Mouse (Mus musculus): ENCODE measurements around the gene Arl15. TPM values are rescaled to one million over a fixed set of nuclear protein-coding genes. Genes with fewer than 3 reads are reported as not detected.

The Arl15 gene
- total and polyA plus RNA-seq, 2 experiments from 2014 or later, result 13.6 to 32.6 TPM

- Histone ChIP-seq H3K4me3 (ENCODE audit: low read length) (no peak overlapping the region), H3K27ac (no peak overlapping the region), H3K36me3 (ENCODE audit: insufficient read depth, low read length) (no peaks in the 10 kb centered on the region), H3K4me1 (ENCODE audit: insufficient read depth, low read length) (no peaks in the 10 kb centered on the region), H3K4me2 (ENCODE audit: low read depth, low read length) (no peak overlapping the region), H3K9ac (replicated peaks; ENCODE audit: low read length) (no peak overlapping the region), H3K9me3 (ENCODE audit: low read length) (no peaks in the 10 kb centered on the region), H3K27me3 (ENCODE audit: insufficient read depth, low read length) (no peaks in the 10 kb centered on the region)
- TF ChIP-seq CTCF (IDR thresholded peaks at IDR 0.05; ENCODE audit: low read depth), result no peak
- ATAC-seq, result no peak
- 91% methylated on average over 14 of the region's 14 CpGs for WGBS
- no peak for DNase-seq (ENCODE audit: low spot score)
Measured at GRCm38 (mm10) chr13:113842411-113843309, 48.4 kb downstream of the Arl15 start.

GRCm38 (mm10) chr13:113843310-113843649, 49.0 kb downstream of the Arl15 start:
- Histone ChIP-seq H3K9ac (replicated peaks; ENCODE audit: low read length) (no peak overlapping the region), H3K4me3 (ENCODE audit: low read length) (no peak overlapping the region), H3K9me3 (ENCODE audit: low read length) (no peaks in the 10 kb centered on the region), H3K27ac (no peak overlapping the region), H3K4me2 (ENCODE audit: low read depth, low read length) (no peak overlapping the region), H3K36me3 (ENCODE audit: insufficient read depth, low read length) (no peaks in the 10 kb centered on the region), H3K4me1 (ENCODE audit: insufficient read depth, low read length) (no peaks in the 10 kb centered on the region), H3K27me3 (ENCODE audit: insufficient read depth, low read length) (no peaks in the 10 kb centered on the region)
- ATAC-seq, result no peak
- WGBS, result 82% methylated on average over 3 of the region's 3 CpGs
- no peak for DNase-seq (ENCODE audit: low spot score)
- no peak for TF ChIP-seq CTCF (IDR thresholded peaks at IDR 0.05; ENCODE audit: low read depth)

- TF ChIP-seq CTCF (IDR thresholded peaks at IDR 0.05; ENCODE audit: low read depth), result no peak
- Histone ChIP-seq H3K4me1 (ENCODE audit: insufficient read depth, low read length) (no peaks in the 10 kb centered on the region), H3K4me3 (ENCODE audit: low read length) (no peak overlapping the region), H3K9me3 (ENCODE audit: low read length) (no peaks in the 10 kb centered on the region), H3K36me3 (ENCODE audit: insufficient read depth, low read length) (no peaks in the 10 kb centered on the region), H3K4me2 (ENCODE audit: low read depth, low read length) (no peak overlapping the region), H3K9ac (replicated peaks; ENCODE audit: low read length) (no peak overlapping the region), H3K27me3 (ENCODE audit: insufficient read depth, low read length) (no peaks in the 10 kb centered on the region), H3K27ac (no peak overlapping the region)
- DNase-seq (ENCODE audit: low spot score) (no peak), ATAC-seq (no peak)
- 95% methylated on average over 8 of the region's 8 CpGs for WGBS
Measured at GRCm38 (mm10) chr13:113843901-113844300, 49.6 kb downstream of the Arl15 start.

GRCm38 (mm10) chr13:113844717-113845116, 50.4 kb downstream of the Arl15 start:
- Histone ChIP-seq H3K36me3 (ENCODE audit: insufficient read depth, low read length) (no peaks in the 10 kb centered on the region), H3K9me3 (ENCODE audit: low read length) (no peaks in the 10 kb centered on the region), H3K27me3 (ENCODE audit: insufficient read depth, low read length) (no peaks in the 10 kb centered on the region), H3K9ac (replicated peaks; ENCODE audit: low read length) (no peak overlapping the region), H3K4me1 (ENCODE audit: insufficient read depth, low read length) (no peaks in the 10 kb centered on the region), H3K27ac (no peak overlapping the region), H3K4me2 (ENCODE audit: low read depth, low read length) (no peak overlapping the region), H3K4me3 (ENCODE audit: low read length) (no peak overlapping the region)
- TF ChIP-seq CTCF (IDR thresholded peaks at IDR 0.05; ENCODE audit: low read depth), result no peak
- ATAC-seq (no peak), DNase-seq (ENCODE audit: low spot score) (no peak)
- WGBS, result 91% methylated on average over 4 of the region's 4 CpGs

- 79% methylated on average over 1 of the region's 1 CpGs for WGBS
- Histone ChIP-seq H3K4me1 (ENCODE audit: insufficient read depth, low read length) (no peaks in the 10 kb centered on the region), H3K27ac (no peak overlapping the region), H3K36me3 (ENCODE audit: insufficient read depth, low read length) (no peaks in the 10 kb centered on the region), H3K4me2 (ENCODE audit: low read depth, low read length) (no peak overlapping the region), H3K27me3 (ENCODE audit: insufficient read depth, low read length) (no peaks in the 10 kb centered on the region), H3K4me3 (ENCODE audit: low read length) (no peak overlapping the region), H3K9ac (replicated peaks; ENCODE audit: low read length) (no peak overlapping the region), H3K9me3 (ENCODE audit: low read length) (no peaks in the 10 kb centered on the region)
- TF ChIP-seq CTCF (IDR thresholded peaks at IDR 0.05; ENCODE audit: low read depth), result no peak
- ATAC-seq, result no peak
- no peak for DNase-seq (ENCODE audit: low spot score)
Measured at GRCm38 (mm10) chr13:113845229-113845628, 50.9 kb downstream of the Arl15 start.

GRCm38 (mm10) chr13:113846413-113846812, 52.1 kb downstream of the Arl15 start:
- no peaks in the 10 kb centered on the region for H3K9me3 ChIP-seq (ENCODE audit: low read length)
- no peak overlapping the region for H3K4me3 ChIP-seq (ENCODE audit: low read length)
- no peaks in the 10 kb centered on the region for H3K27me3 ChIP-seq (ENCODE audit: insufficient read depth, low read length)
- ATAC-seq (no peak), DNase-seq (ENCODE audit: low spot score) (no peak)
- H3K4me1 ChIP-seq (ENCODE audit: insufficient read depth, low read length), result no peaks in the 10 kb centered on the region
- H3K4me2 ChIP-seq (ENCODE audit: low read depth, low read length), result no peak overlapping the region
- H3K36me3 ChIP-seq (ENCODE audit: insufficient read depth, low read length), result no peaks in the 10 kb centered on the region
- TF ChIP-seq CTCF (IDR thresholded peaks at IDR 0.05; ENCODE audit: low read depth), result no peak
- 58% methylated on average over 10 of the region's 10 CpGs for WGBS
- no peak overlapping the region for H3K9ac ChIP-seq (replicated peaks; ENCODE audit: low read length)
- H3K27ac ChIP-seq, result no peak overlapping the region

- Histone ChIP-seq H3K9me3 (ENCODE audit: low read length) (no peaks in the 10 kb centered on the region), H3K4me2 (ENCODE audit: low read depth, low read length) (no peak overlapping the region), H3K9ac (replicated peaks; ENCODE audit: low read length) (no peak overlapping the region), H3K36me3 (ENCODE audit: insufficient read depth, low read length) (no peaks in the 10 kb centered on the region), H3K27ac (no peak overlapping the region), H3K4me3 (ENCODE audit: low read length) (no peak overlapping the region), H3K4me1 (ENCODE audit: insufficient read depth, low read length) (no peaks in the 10 kb centered on the region), H3K27me3 (ENCODE audit: insufficient read depth, low read length) (no peaks in the 10 kb centered on the region)
- ATAC-seq (no peak), DNase-seq (ENCODE audit: low spot score) (peak; percentile 21)
- no peak for TF ChIP-seq CTCF (IDR thresholded peaks at IDR 0.05; ENCODE audit: low read depth)
- 74% methylated on average over 8 of the region's 8 CpGs for WGBS
Measured at GRCm38 (mm10) chr13:113850431-113851034, 56.2 kb downstream of the Arl15 start.

Measured in hindbrain, postnatal 0 days (tissue).